Mouse (Mus musculus) gastrocnemius, adult 2 months (tissue): ENCODE measurements around the gene Cd81. TPM values are rescaled to one million over a fixed set of nuclear protein-coding genes. Genes with fewer than 3 reads are reported as not detected.

ENCODE experiments used
- DNase-seq: peaks from one replicate; pipeline ENCODE4 v3.0.0; 2022
- H3K27ac ChIP-seq: fragments of 200-600 bp; 2 replicates; pipeline ENCODE4 v1.8.1; 2022; ENCODE audit warnings: mild to moderate bottlenecking
- H3K4me3 ChIP-seq: fragments of 200-600 bp; 2 replicates; pipeline ENCODE4 v1.8.1; 2022; ENCODE audit warnings: mild to moderate bottlenecking, moderate library complexity
- CTCF ChIP-seq: fragments of 200-600 bp; IDR thresholded peaks from 2 replicates; pipeline ENCODE4 v1.8.1; 2022; ENCODE audit warnings: antibody characterized with exemption, mild to moderate bottlenecking, moderate library complexity
- intact Hi-C: fragments of 180-260 bp; cut with DNase I; formaldehyde crosslinking; loops from one replicate; pipeline ENCODE4 v1.15.1; 2025
- total RNA-seq, 2 experiments: library from RNA; stranded (reverse); gene quantifications; 2 replicates each; pipeline ENCODE4 v1.2.3; 2021

Gene Cd81
- total RNA-seq, 2 experiments from 2014 or later: 100 to 129 TPM

DNA sequence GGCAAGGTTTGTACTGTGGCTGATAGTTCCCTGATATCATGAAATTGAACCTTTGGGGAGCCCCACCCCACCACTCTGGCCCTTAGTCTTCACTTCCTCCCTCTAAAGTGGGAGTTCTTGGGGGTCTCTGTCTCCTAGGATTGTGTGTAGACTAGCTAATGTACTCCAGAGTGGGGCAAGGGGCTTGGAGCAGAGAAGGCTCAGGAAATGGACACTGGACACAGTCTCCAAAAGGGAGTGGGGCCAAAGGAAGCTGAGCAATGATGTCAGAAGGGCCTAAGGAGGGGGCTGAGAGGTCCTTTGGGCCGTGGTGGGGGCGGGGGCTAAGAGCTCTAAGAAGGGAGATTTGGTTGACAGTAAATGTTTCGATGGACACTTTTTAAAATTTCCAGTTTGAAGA lies 2.5 kb downstream of the Cd81 start:
- intact Hi-C loops: no loop called here
- no peak for DNase-seq
- Histone ChIP-seq H3K27ac (peak overlapping the region; percentile 99), H3K4me3 (peak overlapping the region; percentile 95)
- TF ChIP-seq CTCF: no peak

DNA sequence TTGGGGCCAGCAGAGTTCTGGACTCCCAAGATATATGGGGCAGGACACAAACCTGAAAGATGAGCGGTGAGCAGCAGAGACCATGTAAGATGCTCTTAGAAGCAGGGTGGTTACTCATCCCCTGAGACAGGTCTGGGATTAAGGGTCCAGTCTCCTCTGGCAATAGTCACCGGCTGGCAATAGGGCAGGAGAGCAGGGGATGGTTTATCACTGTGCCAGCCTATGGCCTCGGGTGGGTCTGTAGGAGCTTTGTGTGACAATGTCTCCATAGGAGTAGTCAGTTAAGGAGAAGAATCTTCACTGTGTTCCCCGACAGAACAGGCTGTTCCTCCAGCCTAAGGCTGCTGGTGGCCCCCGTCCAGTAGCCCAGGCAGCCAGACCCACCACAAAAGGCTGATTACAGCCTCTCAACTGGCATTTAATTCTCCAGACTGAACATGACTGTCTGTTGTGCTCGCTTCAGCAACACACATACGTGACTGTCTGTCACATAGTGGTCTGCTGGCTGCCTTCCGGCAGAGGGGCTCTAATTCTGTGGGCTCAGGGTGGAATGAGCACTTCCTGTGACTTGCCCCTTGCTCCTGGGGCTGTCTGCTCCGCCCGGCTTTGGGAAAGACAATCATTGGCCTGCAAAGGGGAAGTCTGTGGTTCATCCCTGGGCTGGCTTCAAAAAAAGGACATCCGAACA lies 3.1 kb downstream of the Cd81 start:
- no peak for DNase-seq
- intact Hi-C loops: no loop called here
- no peak for TF ChIP-seq CTCF
- H3K27ac ChIP-seq: peak overlapping the region; percentile 99
- peak overlapping the region; percentile 95 for H3K4me3 ChIP-seq

DNA sequence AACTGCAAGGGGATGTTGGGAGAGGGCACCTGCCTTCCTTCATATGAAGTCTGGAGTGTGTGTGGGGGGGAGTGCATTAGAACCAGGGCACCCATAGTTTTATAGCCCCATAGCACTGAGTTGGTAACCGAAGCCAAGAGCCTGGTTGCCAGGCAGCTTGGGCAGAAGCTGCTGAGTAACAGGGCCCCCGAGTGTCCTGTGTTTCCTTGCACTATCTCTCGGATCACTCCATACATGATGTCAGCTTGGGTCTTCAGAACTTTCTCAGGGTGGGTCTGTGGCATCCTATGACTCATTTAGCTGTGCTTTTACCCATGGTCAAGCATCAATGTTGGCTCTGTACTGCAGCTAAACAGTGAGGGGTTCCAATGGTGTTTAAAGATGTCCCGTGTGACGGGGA lies 4.5 kb downstream of the Cd81 start:
- TF ChIP-seq CTCF: no peak
- DNase-seq: no peak
- Histone ChIP-seq H3K27ac (peak overlapping the region; percentile 85), H3K4me3 (peak overlapping the region; percentile 58)
- intact Hi-C loops: no loop called here

- Histone ChIP-seq H3K27ac (peak overlapping the region; percentile 85), H3K4me3 (peak overlapping the region; percentile 58)
- no peak for TF ChIP-seq CTCF
- DNase-seq: no peak
- intact Hi-C loops: no loop called here
Measured at GRCm38 (mm10) chr7:143057667-143058220, 5.2 kb downstream of the Cd81 start.

- no peak for DNase-seq
Measured at GRCm38 (mm10) chr7:143058221-143058697, 5.7 kb downstream of the Cd81 start.

DNA sequence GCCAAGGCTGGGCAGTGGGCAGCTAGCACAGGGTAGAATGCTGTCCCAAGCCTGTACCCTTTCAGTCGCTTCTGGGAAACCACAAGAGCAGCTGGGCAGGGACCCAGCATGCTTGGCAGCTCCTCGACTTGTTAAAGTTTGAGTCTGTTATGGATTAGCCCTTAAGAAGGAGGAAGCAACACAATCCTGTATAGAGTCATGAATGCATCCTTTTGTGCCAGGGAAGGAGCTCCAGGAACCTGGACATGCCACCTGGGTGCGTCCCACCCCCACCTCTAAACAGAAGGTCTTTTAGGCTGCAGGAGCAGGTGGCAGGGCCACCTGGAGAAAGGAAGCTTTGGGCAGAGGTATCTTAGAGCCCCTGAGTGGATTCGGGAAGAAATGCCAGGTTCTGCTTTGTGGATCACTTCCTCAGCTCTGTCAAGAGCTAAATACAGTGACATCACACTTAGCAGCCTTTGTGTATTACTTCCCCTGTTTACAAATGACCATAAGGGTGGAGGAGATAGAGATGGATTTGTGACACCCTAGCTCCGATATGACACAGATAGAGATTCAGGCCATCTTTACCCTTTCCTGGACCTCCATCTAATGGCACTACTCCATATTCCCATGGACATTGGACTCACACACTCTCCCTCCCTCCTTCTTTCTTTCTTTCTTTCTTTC lies 6.8 kb downstream of the Cd81 start:
- intact Hi-C loops: no loop called here
- DNase-seq: peak; percentile 76
- H3K4me3 ChIP-seq: peak overlapping the region; percentile 58
- H3K27ac ChIP-seq: peak overlapping the region; percentile 85
- TF ChIP-seq CTCF: no peak

More at GRCm38 (mm10) chr7:143058221-143058697, 5.7 kb downstream of the Cd81 start:
- intact Hi-C loops: no loop called here
- TF ChIP-seq CTCF: no peak
- Histone ChIP-seq H3K27ac (peak overlapping the region; percentile 85), H3K4me3 (peak overlapping the region; percentile 58)

DNA sequence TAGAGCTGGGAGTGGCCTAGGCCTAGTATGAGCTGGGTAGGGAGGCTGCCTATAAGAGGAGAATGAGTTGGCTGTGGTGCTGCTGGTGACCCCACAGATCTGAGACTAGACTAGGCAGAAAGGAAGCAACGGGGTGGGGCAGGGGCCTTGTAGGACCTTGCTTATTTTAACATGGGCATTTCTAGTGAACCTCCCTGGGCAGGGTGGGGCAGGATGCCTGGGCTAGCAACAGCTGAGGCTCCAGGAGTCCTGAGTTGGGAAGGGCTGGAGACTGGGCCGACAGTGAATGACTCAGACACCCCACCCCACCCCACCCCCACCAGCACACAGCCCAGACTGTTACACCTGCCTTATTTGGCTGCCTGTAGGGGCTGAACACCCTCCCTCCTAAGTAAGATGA lies 10.2 kb downstream of the Cd81 start:
- H3K27ac ChIP-seq: peak overlapping the region; percentile 67
- intact Hi-C loops: no loop called here
- no peak for TF ChIP-seq CTCF
- H3K4me3 ChIP-seq: no peak overlapping the region
- DNase-seq: peak; percentile 44

GRCm38 (mm10) chr7:143064226-143064625 lies 11.7 kb downstream of the Cd81 start:
- TF ChIP-seq CTCF: no peak
- intact Hi-C loops: no loop called here

DNA sequence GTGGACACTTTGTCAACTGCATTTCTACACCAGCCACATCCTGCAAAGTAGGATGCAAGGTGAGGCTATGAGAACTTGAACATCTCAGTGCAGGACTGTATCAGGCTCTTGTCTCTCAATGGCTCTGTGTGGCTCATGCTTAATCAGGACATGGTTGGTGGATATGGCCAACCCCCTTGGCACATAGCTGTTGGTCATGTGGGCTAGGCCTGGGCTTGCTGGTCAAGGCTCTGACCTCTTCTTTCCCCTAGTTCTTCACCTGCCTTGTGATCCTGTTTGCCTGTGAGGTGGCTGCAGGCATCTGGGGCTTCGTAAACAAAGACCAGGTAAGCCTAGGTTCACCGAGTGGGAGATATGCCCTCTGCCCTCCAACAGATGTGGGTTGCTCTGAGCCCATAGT lies 13.2 kb downstream of the Cd81 start:
- H3K4me3 ChIP-seq: no peak overlapping the region
- no peak overlapping the region for H3K27ac ChIP-seq
- no peak for DNase-seq
- intact Hi-C loops: no loop called here
- TF ChIP-seq CTCF: no peak

More at GRCm38 (mm10) chr7:143064226-143064625, 11.7 kb downstream of the Cd81 start:
- no peak for DNase-seq
- no peak overlapping the region for H3K4me3 ChIP-seq
- H3K27ac ChIP-seq: peak overlapping the region; percentile 57

DNA sequence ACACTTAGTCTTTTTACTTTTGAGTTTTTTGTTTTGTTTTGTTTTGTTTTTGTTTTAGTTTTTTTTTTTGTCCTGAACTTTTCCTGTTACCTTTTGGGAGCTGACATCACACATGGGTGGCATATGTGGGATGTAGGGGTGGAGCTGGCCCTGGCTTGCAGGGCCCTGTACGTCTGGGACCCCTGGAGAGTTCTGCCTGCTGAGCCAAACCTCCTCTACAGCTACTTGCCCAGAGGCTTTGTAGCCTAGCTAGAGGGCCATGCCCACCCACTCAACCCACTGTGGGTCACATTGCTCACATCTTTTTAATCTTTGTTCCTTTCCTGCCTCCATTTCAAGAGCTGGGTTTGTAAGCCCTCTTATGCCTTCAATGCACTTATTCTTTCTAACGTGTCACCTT lies 14.9 kb downstream of the Cd81 start:
- peak overlapping the region; percentile 92 for H3K27ac ChIP-seq
- intact Hi-C loops: no loop called here
- no peak overlapping the region for H3K4me3 ChIP-seq
- no peak for TF ChIP-seq CTCF
- no peak for DNase-seq

- no peak for TF ChIP-seq CTCF
- H3K4me3 ChIP-seq: no peak overlapping the region; the same call in 1 of the 2 replicates
- no peak for DNase-seq
- H3K27ac ChIP-seq: peak overlapping the region; percentile 92
- intact Hi-C loops: loop anchor here (2.0 kb wide), 1 partner anchor 15 kb away; the partner anchor contains the start of gene Cd81
Measured at GRCm38 (mm10) chr7:143067897-143068296, 15.4 kb downstream of the Cd81 start.

DNA sequence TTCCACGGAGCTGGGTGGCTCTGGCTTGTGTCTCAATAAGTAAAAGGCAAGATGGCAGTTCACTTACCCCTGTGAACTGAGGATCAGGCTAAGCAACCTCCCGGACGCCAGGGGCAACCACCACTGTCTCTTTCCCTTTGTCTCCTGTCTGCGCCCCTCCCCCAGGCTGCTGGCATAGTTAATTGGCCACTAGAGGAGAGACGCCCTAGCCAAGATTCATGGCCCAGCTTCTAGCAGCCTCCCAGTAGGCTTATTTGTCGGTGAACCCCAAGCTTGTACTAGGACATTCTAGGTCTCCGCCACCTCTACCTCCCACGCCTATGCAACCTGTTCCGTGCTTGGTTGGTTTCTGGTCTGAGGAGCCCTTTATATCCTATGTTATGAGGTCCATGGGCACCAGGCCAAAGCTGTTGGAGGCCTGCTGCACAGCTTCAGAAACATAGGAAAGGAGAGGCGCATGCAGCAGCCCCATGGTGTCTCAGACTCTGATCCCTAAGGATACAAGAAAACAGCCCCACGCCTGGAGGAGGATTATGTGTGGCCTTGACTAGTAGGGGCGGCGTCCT lies 15.9 kb downstream of the Cd81 start:
- H3K27ac ChIP-seq: peak overlapping the region; percentile 92
- H3K4me3 ChIP-seq: peak overlapping the region; percentile 83
- DNase-seq: no peak
- no peak for TF ChIP-seq CTCF
- intact Hi-C loops: loop anchor here (2.0 kb wide), 1 partner anchor 16 kb away; the partner anchor contains the start of gene Cd81
